Mouse (Mus musculus) midbrain, postnatal 0 days (tissue): ENCODE results near the gene H2al2a. TPM values are rescaled to one million over a fixed set of nuclear protein-coding genes. Genes with fewer than 3 reads are reported as not detected.

Source experiments
- ATAC-seq: fragments of 200-750 bp; cut with Nextera tagmentation; 2 replicates; pipeline ENCODE4 v1.8.0; 2017; ENCODE audit warnings: moderate number of reproducible peaks, mild to moderate bottlenecking, moderate TSS enrichment, moderate library complexity; ENCODE audit not compliant: low FRiP score
- DNase-seq: peaks from one replicate; pipeline ENCODE4 v3.0.0-alpha.2; 2015; ENCODE audit warnings: low spot score
- H3K27ac ChIP-seq: fragments of 300-500 bp; sonication (generic); 2 replicates; pipeline ENCODE4 v1.5.1; 2014; ENCODE audit warnings: low read depth, mild to moderate bottlenecking, low read length, mixed read lengths
- H3K27me3 ChIP-seq: fragments of 300-500 bp; sonication (generic); 2 replicates; pipeline ENCODE4 v1.6.1; 2014; ENCODE audit warnings: low read length, control low read depth, mixed read lengths; ENCODE audit not compliant: insufficient read depth
- H3K36me3 ChIP-seq: fragments of 300-500 bp; sonication (generic); 2 replicates; pipeline ENCODE4 v1.6.1; 2014; ENCODE audit warnings: low read length, control low read depth, mixed read lengths; ENCODE audit not compliant: insufficient read depth
- H3K4me1 ChIP-seq: fragments of 300-500 bp; sonication (generic); 2 replicates; pipeline ENCODE4 v1.6.1; 2014; ENCODE audit warnings: mild to moderate bottlenecking, control low read depth, antibody characterized with exemption, low read length, mixed read lengths; ENCODE audit not compliant: insufficient read depth
- H3K4me2 ChIP-seq: fragments of 300-500 bp; sonication (generic); 2 replicates; pipeline ENCODE4 v1.6.1; 2014; ENCODE audit warnings: low read depth, mild to moderate bottlenecking, low read length, mixed read lengths; ENCODE audit not compliant: poor library complexity, severe bottlenecking
- H3K4me3 ChIP-seq: fragments of 300-500 bp; sonication (generic); 2 replicates; pipeline ENCODE4 v1.5.1; 2014; ENCODE audit warnings: low read depth, mild to moderate bottlenecking, low read length, moderate library complexity
- H3K9ac ChIP-seq: fragments of 300-500 bp; sonication (generic); replicated peaks from 2 replicates; pipeline ENCODE4 v1.6.1; 2014; ENCODE audit warnings: mild to moderate bottlenecking, low read length, moderate library complexity, mixed read lengths; ENCODE audit not compliant: poor library complexity, severe bottlenecking
- H3K9me3 ChIP-seq: fragments of 300-500 bp; sonication (generic); 2 replicates; pipeline ENCODE4 v1.6.1; 2016; ENCODE audit warnings: low read length, control low read depth
- CTCF ChIP-seq: IDR thresholded peaks from 2 replicates; pipeline ENCODE4 v1.5.1; 2016; ENCODE audit warnings: antibody characterized with exemption, mild to moderate bottlenecking
- WGBS: fragments of 180-500 bp; shearing (Covaris S2); extraction: QIAGEN DNeasy Blood & Tissue Kit; methylation state at CpG from one replicate; pipeline ENCODE4 v1.1.7; 2014; 5-methylcytosine and 5-hydroxymethylcytosine counted together
- polyA plus RNA-seq: library from polyadenylated mRNA; unstranded; fragments of >200 nt; fragmentation: Nextera tagmentation; extraction: Ambion mirVana; gene quantifications from 2 replicates; pipeline ENCODE4 v1.2.1, GENCODE M21; 2015
- total RNA-seq: library from RNA; depleted of rRNA; stranded (reverse); fragments of >200 nt; gene quantifications from 2 replicates; pipeline ENCODE4 v1.2.3, GENCODE M21; 2014

H2al2a gene
- total and polyA plus RNA-seq, 2 experiments from 2014 or later, result not detected

GRCm38 (mm10) chr2:18040347-18041160, 43.8 kb upstream of the H2al2a start:
- H3K9me3 ChIP-seq, result no peaks in the 10 kb centered on the region
- peak overlapping the region; percentile 45 for H3K4me2 ChIP-seq
- peak overlapping the region; percentile 40 for H3K9ac ChIP-seq
- H3K36me3 ChIP-seq, result no peaks in the 10 kb centered on the region
- H3K27ac ChIP-seq, result peak overlapping the region; percentile 55
- DNase-seq, result no peak
- WGBS, result 19% methylated on average over 27 of the region's 27 CpGs
- ATAC-seq, result peak; percentile 35; the same call in 1 of the 2 replicates
- no peaks in the 10 kb centered on the region for H3K27me3 ChIP-seq
- TF ChIP-seq CTCF, result no peak
- no peak overlapping the region for H3K4me3 ChIP-seq
- H3K4me1 ChIP-seq, result peaks cover 10% of the 10 kb centered on the region; the same call in 1 of the 2 replicates

GRCm38 (mm10) chr2:18039566-18040290, 43.0 kb upstream of the H2al2a start:
- peak overlapping the region; percentile 55; the same call in 1 of the 2 replicates for H3K27ac ChIP-seq
- peak overlapping the region; percentile 45; the same call in 1 of the 2 replicates for H3K9ac ChIP-seq
- no peaks in the 10 kb centered on the region for H3K27me3 ChIP-seq
- 9% methylated on average over 46 of the region's 46 CpGs for WGBS
- H3K4me1 ChIP-seq, result peaks cover 10% of the 10 kb centered on the region; the same call in 1 of the 2 replicates
- DNase-seq (no peak), ATAC-seq (0 out of 2 replicates have a peak, but pooled peaks have one; percentile 52)
- H3K9me3 ChIP-seq, result no peaks in the 10 kb centered on the region
- no peak for TF ChIP-seq CTCF
- peak overlapping the region; percentile 45 for H3K4me2 ChIP-seq
- no peaks in the 10 kb centered on the region for H3K36me3 ChIP-seq
- H3K4me3 ChIP-seq, result peak overlapping the region; percentile 8; the same call in 1 of the 2 replicates

GRCm38 (mm10) chr2:18038895-18039371, 42.2 kb upstream of the H2al2a start:
- H3K9me3 ChIP-seq, result no peaks in the 10 kb centered on the region
- no peak overlapping the region; the same call in 1 of the 2 replicates for H3K4me2 ChIP-seq
- no peaks in the 10 kb centered on the region for H3K36me3 ChIP-seq
- no peak overlapping the region for H3K9ac ChIP-seq
- no peaks in the 10 kb centered on the region for H3K27me3 ChIP-seq
- ATAC-seq (peak; percentile 21; the same call in 1 of the 2 replicates), DNase-seq (no peak)
- H3K27ac ChIP-seq, result no peak overlapping the region
- H3K4me3 ChIP-seq, result no peak overlapping the region
- peaks cover 7% of the 10 kb centered on the region; the same call in 1 of the 2 replicates for H3K4me1 ChIP-seq
- WGBS, result 51% methylated on average over 10 of the region's 10 CpGs
- TF ChIP-seq CTCF, result no peak

GRCm38 (mm10) chr2:18038141-18038752, 41.5 kb upstream of the H2al2a start:
- H3K4me1 ChIP-seq, result peaks cover 7% of the 10 kb centered on the region; the same call in 1 of the 2 replicates
- H3K9ac ChIP-seq, result no peak overlapping the region
- no peak for TF ChIP-seq CTCF
- H3K27me3 ChIP-seq, result no peaks in the 10 kb centered on the region
- H3K27ac ChIP-seq, result no peak overlapping the region
- no peak for DNase-seq
- ATAC-seq, result no peak
- 61% methylated on average over 3 of the region's 3 CpGs for WGBS
- H3K4me2 ChIP-seq, result no peak overlapping the region
- no peaks in the 10 kb centered on the region for H3K9me3 ChIP-seq
- H3K4me3 ChIP-seq, result no peak overlapping the region
- H3K36me3 ChIP-seq, result no peaks in the 10 kb centered on the region

GRCm38 (mm10) chr2:18037491-18037890, 40.7 kb upstream of the H2al2a start, which contains the start of gene A930004D18Rik:
Gene A930004D18Rik (minus strand): TSS chr2:18037737.
- Histone ChIP-seq H3K4me1 (peaks cover 7% of the 10 kb centered on the region; the same call in 1 of the 2 replicates), H3K36me3 (no peaks in the 10 kb centered on the region), H3K4me2 (no peak within 1 kb of the TSS), H3K27me3 (no peaks in the 10 kb centered on the region), H3K9ac (no peak within 1 kb of the TSS), H3K4me3 (no peak within 1 kb of the TSS), H3K27ac (no peak within 1 kb of the TSS), H3K9me3 (no peaks in the 10 kb centered on the region)
- TF ChIP-seq CTCF, result no peak
- DNase-seq (no peak), ATAC-seq (no peak)
- WGBS, result 78% methylated on average over 2 of the region's 2 CpGs
